Mouse (Mus musculus): Measurements from ENCODE around the gene Spata5. TPM values are rescaled to one million over a fixed set of nuclear protein-coding genes. Genes with fewer than 3 reads are reported as not detected.

Gene Spata5
- 10 to 100 TPM; 91.0 to 95.1 TPM for total RNA-seq (2023)

DNA sequence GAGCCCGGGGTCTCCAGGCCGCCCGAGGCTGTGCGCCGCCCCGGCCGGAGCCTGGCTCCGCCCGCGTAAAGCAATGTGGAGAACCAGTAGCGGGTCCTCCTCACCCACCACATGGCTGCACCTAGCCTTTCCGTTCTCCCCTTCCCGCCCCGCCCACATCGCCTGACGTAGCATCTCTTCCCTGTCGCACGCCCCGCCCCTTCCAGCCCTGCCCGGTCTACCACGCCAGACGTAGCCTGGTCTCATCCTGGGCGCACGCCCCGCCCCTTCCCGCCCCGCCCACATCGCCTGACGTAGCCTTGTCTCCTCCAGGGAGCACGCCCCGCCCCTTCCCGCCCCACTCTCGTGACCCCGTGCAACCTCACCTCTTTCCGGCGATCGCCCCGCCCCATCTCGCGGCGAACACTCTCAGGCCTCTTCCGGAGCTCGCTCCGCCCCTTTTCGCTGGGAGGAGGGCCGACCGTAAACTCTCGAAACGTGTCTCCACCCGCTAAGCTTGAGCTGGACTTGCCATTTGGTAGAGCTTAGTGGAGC lies at the start of gene Spata5:
TSS of gene Spata5 (plus strand) at position 439 of the 534 bp plus-strand sequence.

DNA sequence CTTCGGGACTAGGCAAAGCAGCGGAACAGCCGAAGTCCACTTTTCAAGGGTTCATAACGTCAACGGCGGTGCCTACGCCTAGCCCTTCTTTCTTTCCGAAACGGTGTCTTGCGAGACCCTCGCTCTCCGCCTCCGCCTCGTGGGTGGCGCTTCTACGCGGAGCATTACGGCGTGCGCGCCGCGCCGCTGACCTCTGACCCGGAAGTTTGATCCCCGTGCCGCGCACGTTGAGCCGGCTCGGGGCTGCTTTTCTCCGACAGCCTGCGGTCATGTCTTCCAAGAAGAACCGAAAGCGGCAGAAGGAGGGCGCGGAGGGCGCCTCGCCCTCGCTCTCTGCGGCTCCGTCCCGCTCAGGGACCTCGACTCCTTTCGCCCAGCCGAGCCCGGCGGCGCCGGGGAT lies 376 bp downstream of the Spata5 start, which contains the start of gene Nudt6:
TSS of gene Nudt6 (minus strand) at position 140 of the 400 bp plus-strand sequence.

Other genes with a start within 250 kb of the Spata5 start
- gene Il21, start 187.3 kb upstream of the Spata5 start, total RNA-seq (2023) = not detected
- gene Bbs12, start 107.3 kb upstream of the Spata5 start, total RNA-seq (2023) = 1 to 10 TPM; 1.6 to 2.7 TPM
- under 1 TPM in 1 of 2 experiments, not detected in 1; 0.26 TPM for gene Cetn4, start 107.2 kb upstream of the Spata5 start, total RNA-seq (2023)
- not detected for gene Fgf2, start 71.5 kb upstream of the Spata5 start, total RNA-seq (2023)
- gene Nudt6, start 315 bp downstream of the Spata5 start, total RNA-seq (2023) = 10 to 100 TPM; 15.3 to 27.8 TPM
- under 1 TPM; 0.92 to 0.93 TPM for gene Spry1, start 220.1 kb downstream of the Spata5 start, total RNA-seq (2023)